Mouse (Mus musculus): ENCODE measurements at regions not wholly inside any gene's neighbourhood (a gene's known extent, or its start where the extent isn't known, plus 50 kb on each side); places are given as distances from the start of the nearest gene placed in this dataset.

DNA sequence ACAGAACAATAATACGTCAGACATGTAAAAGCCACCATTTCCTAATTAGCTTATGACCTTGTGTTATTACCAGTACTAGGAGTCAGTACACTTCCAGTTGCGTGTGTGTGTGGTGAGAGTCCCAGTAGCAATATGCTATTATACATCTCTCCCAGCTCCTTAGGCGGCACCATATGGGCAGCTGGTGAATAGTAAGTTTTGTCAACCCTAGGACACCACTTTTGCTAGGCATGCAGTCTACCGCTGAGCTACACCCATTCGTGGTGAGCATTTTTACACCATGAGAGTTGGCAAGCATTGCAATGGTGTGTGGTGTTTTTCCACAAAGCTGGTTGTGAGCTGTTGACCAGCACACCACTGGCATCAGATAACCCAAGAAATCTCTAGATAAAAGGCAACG lies 53.8 kb upstream of the 1110032F04Rik start:
- no peak for ATAC-seq
- Histone ChIP-seq H3K27me3 (replicated peaks; ENCODE audit: control insufficient read depth, insufficient read depth, low read length) (no peaks in the 10 kb centered on the region), H3K9me3 (ENCODE audit: control insufficient read depth, low read length) (no peaks in the 10 kb centered on the region), H3K36me3 (ENCODE audit: control insufficient read depth, insufficient read depth, low read length) (no peaks in the 10 kb centered on the region), H3K4me2 (ENCODE audit: low read length) (no peak overlapping the region), H3K4me1 (ENCODE audit: control insufficient read depth, insufficient read depth, low read depth, low read length) (no peaks in the 10 kb centered on the region), H3K4me3 (ENCODE audit: low read length) (no peak overlapping the region), H3K27ac (ENCODE audit: low read depth, low read length) (no peak overlapping the region), H3K9ac (ENCODE audit: low read depth, low read length) (no peak overlapping the region)
- WGBS = 90% methylated on average over 6 of the region's 6 CpGs

- no peaks in the 10 kb centered on the region for H3K27me3 ChIP-seq (replicated peaks; ENCODE audit: control insufficient read depth, insufficient read depth, low read length)
- no peaks in the 10 kb centered on the region for H3K4me1 ChIP-seq (ENCODE audit: control insufficient read depth, insufficient read depth, low read depth, low read length)
- no peak for ATAC-seq
- H3K9me3 ChIP-seq (ENCODE audit: control insufficient read depth, low read length) = no peaks in the 10 kb centered on the region
- H3K4me3 ChIP-seq (ENCODE audit: low read length) = no peak overlapping the region
- no peak overlapping the region for H3K27ac ChIP-seq (ENCODE audit: low read depth, low read length)
- no peak overlapping the region for H3K9ac ChIP-seq (ENCODE audit: low read depth, low read length)
- no peak overlapping the region for H3K4me2 ChIP-seq (ENCODE audit: low read length)
- H3K36me3 ChIP-seq (ENCODE audit: control insufficient read depth, insufficient read depth, low read length) = no peaks in the 10 kb centered on the region
- WGBS = 76% methylated on average over 2 of the region's 2 CpGs
Measured at GRCm38 (mm10) chr3:68817321-68817720, 52.1 kb upstream of the 1110032F04Rik start.

Data from hindbrain, embryonic 16.5 days (tissue).